Mouse (Mus musculus): Measurements from ENCODE around the gene Sigirr. TPM values are rescaled to one million over a fixed set of nuclear protein-coding genes. Genes with fewer than 3 reads are reported as not detected.

Sigirr gene
- polyA plus RNA-seq, 1 experiment, result not detected

DNA sequence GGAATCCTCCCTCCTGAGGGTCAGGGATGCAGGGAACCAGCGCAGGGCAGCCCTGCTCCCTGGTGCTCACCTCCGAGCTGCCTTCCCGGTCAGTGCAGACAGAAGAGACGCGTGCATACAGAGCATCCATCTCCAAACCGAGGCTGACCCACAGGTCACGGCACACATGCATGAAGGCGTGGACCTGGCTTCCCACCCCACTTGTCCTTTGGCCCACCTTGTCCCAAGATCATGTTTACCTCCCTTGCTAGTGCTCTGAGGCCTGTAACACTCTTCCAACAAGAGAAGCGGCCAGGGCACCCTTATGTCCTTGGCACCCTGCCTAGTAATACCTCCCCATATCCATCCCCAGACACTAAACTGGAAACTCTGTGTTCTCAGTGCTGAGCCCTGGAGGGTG lies 15.5 kb upstream of the Sigirr start:
- Histone ChIP-seq H3K4me1 (ENCODE audit: control insufficient read depth, insufficient read depth, low read length) (no peaks in the 10 kb centered on the region), H3K27ac (ENCODE audit: insufficient read depth, low read length) (no peak overlapping the region), H3K4me3 (ENCODE audit: insufficient read depth, low read length) (no peak overlapping the region)
- no peak for TF ChIP-seq POLR2A (IDR thresholded peaks at IDR 0.05; ENCODE audit: low read depth, low read length)
- no peak for TF ChIP-seq CTCF (IDR thresholded peaks at IDR 0.05; ENCODE audit: borderline replicate concordance, insufficient read depth, low read length)

DNA sequence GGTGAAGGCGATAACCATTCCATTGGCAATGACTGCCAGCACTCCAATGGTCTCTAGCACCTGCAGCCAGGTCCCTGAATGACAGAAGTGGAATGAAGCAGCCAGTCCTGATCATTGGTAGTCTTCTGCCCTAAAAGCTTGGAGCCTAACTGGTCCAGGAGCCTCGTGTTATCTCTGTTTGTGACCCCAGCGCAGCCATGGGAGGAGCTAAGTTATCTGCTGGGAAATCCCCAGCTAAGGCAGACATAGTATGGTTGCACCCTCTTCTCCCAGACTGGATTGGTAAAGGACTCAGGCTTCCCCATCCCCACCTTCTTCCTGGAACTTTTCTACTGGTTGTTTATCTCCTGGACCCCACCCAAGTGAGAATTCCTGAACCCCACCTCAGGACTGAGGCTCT lies 2.8 kb upstream of the Sigirr start:
- Histone ChIP-seq H3K4me3 (ENCODE audit: insufficient read depth, low read length) (no peak overlapping the region), H3K4me1 (ENCODE audit: control insufficient read depth, insufficient read depth, low read length) (no peaks in the 10 kb centered on the region), H3K27ac (ENCODE audit: insufficient read depth, low read length) (no peak overlapping the region)
- TF ChIP-seq CTCF (IDR thresholded peaks at IDR 0.05; ENCODE audit: borderline replicate concordance, insufficient read depth, low read length), result no peak
- no peak for TF ChIP-seq POLR2A (IDR thresholded peaks at IDR 0.05; ENCODE audit: low read depth, low read length)

GRCm38 (mm10) chr7:141097177-141097576 lies 3.2 kb downstream of the Sigirr start:
- no peak overlapping the region for H3K4me3 ChIP-seq (ENCODE audit: insufficient read depth, low read length)
- no peaks in the 10 kb centered on the region for H3K4me1 ChIP-seq (ENCODE audit: control insufficient read depth, insufficient read depth, low read length)
- TF ChIP-seq POLR2A (IDR thresholded peaks at IDR 0.05; ENCODE audit: low read depth, low read length) (no peak), CTCF (IDR thresholded peaks at IDR 0.05; ENCODE audit: borderline replicate concordance, insufficient read depth, low read length) (no peak)
- no peak overlapping the region for H3K27ac ChIP-seq (ENCODE audit: insufficient read depth, low read length)

GRCm38 (mm10) chr7:141096649-141097056 lies 3.7 kb downstream of the Sigirr start:
- H3K4me1 ChIP-seq (ENCODE audit: control insufficient read depth, insufficient read depth, low read length), result no peaks in the 10 kb centered on the region
- H3K4me3 ChIP-seq (ENCODE audit: insufficient read depth, low read length), result no peak overlapping the region
- TF ChIP-seq CTCF (IDR thresholded peaks at IDR 0.05; ENCODE audit: borderline replicate concordance, insufficient read depth, low read length) (no peak), POLR2A (IDR thresholded peaks at IDR 0.05; ENCODE audit: low read depth, low read length) (no peak)
- no peak overlapping the region for H3K27ac ChIP-seq (ENCODE audit: insufficient read depth, low read length)

GRCm38 (mm10) chr7:141096021-141096420 lies 4.4 kb downstream of the Sigirr start:
- no peak overlapping the region for H3K27ac ChIP-seq (ENCODE audit: insufficient read depth, low read length)
- no peak for TF ChIP-seq CTCF (IDR thresholded peaks at IDR 0.05; ENCODE audit: borderline replicate concordance, insufficient read depth, low read length)
- TF ChIP-seq POLR2A (IDR thresholded peaks at IDR 0.05; ENCODE audit: low read depth, low read length), result no peak
- H3K4me1 ChIP-seq (ENCODE audit: control insufficient read depth, insufficient read depth, low read length), result no peaks in the 10 kb centered on the region
- H3K4me3 ChIP-seq (ENCODE audit: insufficient read depth, low read length), result no peak overlapping the region

DNA sequence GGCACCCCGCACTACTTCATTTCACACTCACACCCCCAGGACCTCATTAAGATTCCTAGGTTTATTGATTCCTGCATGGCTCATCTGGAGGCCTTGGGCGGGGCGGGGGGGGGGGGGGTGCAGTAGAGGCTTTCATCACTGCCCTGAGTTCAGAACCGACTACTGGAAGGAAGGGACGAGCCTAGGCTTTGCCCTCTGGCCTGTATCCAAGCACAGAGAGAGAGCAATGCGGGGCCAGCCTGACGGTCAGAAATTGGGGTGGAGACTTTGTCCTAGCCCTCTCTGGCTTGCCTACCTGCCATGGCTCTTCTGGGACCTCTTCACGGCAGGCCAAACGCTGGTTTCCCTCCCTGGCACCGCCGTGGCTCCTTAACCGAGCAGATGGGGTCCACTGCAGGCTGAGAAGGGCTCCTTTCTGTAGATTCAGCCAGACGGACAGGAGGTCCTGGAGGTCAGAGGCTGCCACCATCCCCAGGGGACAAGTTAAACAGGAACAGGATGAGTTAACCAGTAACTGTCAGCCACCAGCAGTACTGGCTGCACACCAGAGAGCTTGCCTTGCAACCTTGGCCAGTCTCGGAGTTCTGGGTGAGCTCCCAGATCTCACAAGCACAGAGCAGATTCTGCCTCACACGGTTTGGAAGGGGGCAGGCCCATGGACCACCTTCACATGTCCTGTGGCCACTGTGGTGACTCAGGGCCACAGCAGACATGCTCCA lies 5.7 kb downstream of the Sigirr start:
- no peak for TF ChIP-seq CTCF (IDR thresholded peaks at IDR 0.05; ENCODE audit: borderline replicate concordance, insufficient read depth, low read length)
- TF ChIP-seq POLR2A (IDR thresholded peaks at IDR 0.05; ENCODE audit: low read depth, low read length), result no peak
- no peak overlapping the region for H3K27ac ChIP-seq (ENCODE audit: insufficient read depth, low read length)
- H3K4me1 ChIP-seq (ENCODE audit: control insufficient read depth, insufficient read depth, low read length), result no peaks in the 10 kb centered on the region
- H3K4me3 ChIP-seq (ENCODE audit: insufficient read depth, low read length), result no peak overlapping the region

GRCm38 (mm10) chr7:141093950-141094349 lies 6.4 kb downstream of the Sigirr start:
- H3K4me3 ChIP-seq (ENCODE audit: insufficient read depth, low read length), result no peak overlapping the region
- TF ChIP-seq CTCF (IDR thresholded peaks at IDR 0.05; ENCODE audit: borderline replicate concordance, insufficient read depth, low read length) (no peak), POLR2A (IDR thresholded peaks at IDR 0.05; ENCODE audit: low read depth, low read length) (no peak)
- no peak overlapping the region for H3K27ac ChIP-seq (ENCODE audit: insufficient read depth, low read length)
- H3K4me1 ChIP-seq (ENCODE audit: control insufficient read depth, insufficient read depth, low read length), result no peaks in the 10 kb centered on the region

- H3K4me3 ChIP-seq (ENCODE audit: insufficient read depth, low read length), result no peak overlapping the region
- H3K4me1 ChIP-seq (ENCODE audit: control insufficient read depth, insufficient read depth, low read length), result no peaks in the 10 kb centered on the region
- TF ChIP-seq POLR2A (IDR thresholded peaks at IDR 0.05; ENCODE audit: low read depth, low read length) (no peak), CTCF (IDR thresholded peaks at IDR 0.05; ENCODE audit: borderline replicate concordance, insufficient read depth, low read length) (peak; percentile 35; the same call in 1 of the 2 replicates)
- H3K27ac ChIP-seq (ENCODE audit: insufficient read depth, low read length), result no peak overlapping the region
These were observed 8.2 kb downstream of the Sigirr start for GRCm38 (mm10) chr7:141092051-141092735.

GRCm38 (mm10) chr7:141090228-141090627 lies 10.1 kb downstream of the Sigirr start:
- Histone ChIP-seq H3K27ac (ENCODE audit: insufficient read depth, low read length) (no peak overlapping the region), H3K4me1 (ENCODE audit: control insufficient read depth, insufficient read depth, low read length) (no peaks in the 10 kb centered on the region), H3K4me3 (ENCODE audit: insufficient read depth, low read length) (no peak overlapping the region)
- TF ChIP-seq CTCF (IDR thresholded peaks at IDR 0.05; ENCODE audit: borderline replicate concordance, insufficient read depth, low read length) (no peak), POLR2A (IDR thresholded peaks at IDR 0.05; ENCODE audit: low read depth, low read length) (no peak)

DNA sequence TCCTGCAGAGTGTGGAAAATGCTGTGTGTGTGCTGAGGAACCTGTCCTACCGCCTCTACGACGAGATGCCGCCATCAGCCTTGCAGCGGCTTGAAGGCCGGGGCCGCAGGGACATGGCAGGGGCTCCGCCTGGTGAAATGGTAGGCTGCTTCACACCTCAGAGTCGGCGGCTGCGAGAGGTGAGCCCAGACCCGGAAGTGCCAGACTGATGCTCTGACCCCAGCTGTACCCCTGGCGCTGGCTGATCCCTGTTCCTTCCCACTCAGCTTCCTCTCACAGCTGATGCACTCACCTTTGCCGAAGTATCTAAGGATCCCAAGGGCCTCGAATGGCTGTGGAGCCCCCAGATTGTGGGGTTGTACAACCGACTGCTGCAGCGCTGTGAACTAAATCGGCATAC lies 11.9 kb downstream of the Sigirr start:
- TF ChIP-seq POLR2A (IDR thresholded peaks at IDR 0.05; ENCODE audit: low read depth, low read length) (no peak), CTCF (IDR thresholded peaks at IDR 0.05; ENCODE audit: borderline replicate concordance, insufficient read depth, low read length) (no peak)
- no peak overlapping the region for H3K27ac ChIP-seq (ENCODE audit: insufficient read depth, low read length)
- no peak overlapping the region for H3K4me3 ChIP-seq (ENCODE audit: insufficient read depth, low read length)

More for the DNA sequence above, 11.9 kb downstream of the Sigirr start:
- H3K4me1 ChIP-seq (ENCODE audit: control insufficient read depth, insufficient read depth, low read length), result no peaks in the 10 kb centered on the region

Data from embryonic fibroblast, embryonic 13.5 days (primary cell).